Mouse (Mus musculus) spleen, adult 18-20 months (tissue): ENCODE results near the gene Nfatc2.

Source experiments
- DNase-seq, 2 experiments: peaks; one replicate each; pipeline ENCODE4 v3.0.0; 2022; ENCODE audit warnings: mixed read lengths in 2 of 2

The Nfatc2 gene

GRCm38 (mm10) chr2:168608125-168608564, 6.7 kb upstream of the Nfatc2 start:
- no peak for DNase-seq

DNA sequence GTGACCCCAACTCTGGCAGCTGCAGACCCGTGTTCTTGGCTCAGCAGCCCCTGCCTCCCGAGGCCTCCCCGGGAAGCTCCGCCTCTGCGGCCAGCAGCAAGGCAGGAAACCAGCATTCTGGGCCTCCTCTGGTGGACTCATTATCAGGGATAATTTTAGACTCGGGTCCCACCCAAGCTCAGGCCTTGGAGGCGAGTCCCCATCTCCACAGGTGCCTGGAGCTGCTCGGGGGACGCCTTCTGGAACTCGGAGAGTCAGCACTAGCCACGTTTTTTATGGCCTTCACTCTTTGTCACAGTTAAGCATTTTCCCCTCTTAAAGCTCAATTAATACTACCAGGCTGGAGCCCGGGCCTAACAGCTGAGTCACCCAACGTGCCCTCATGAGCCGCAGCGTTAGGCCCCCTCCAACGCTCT, 3.2 kb upstream of the Nfatc2 start:
- DNase-seq: no peak

DNA sequence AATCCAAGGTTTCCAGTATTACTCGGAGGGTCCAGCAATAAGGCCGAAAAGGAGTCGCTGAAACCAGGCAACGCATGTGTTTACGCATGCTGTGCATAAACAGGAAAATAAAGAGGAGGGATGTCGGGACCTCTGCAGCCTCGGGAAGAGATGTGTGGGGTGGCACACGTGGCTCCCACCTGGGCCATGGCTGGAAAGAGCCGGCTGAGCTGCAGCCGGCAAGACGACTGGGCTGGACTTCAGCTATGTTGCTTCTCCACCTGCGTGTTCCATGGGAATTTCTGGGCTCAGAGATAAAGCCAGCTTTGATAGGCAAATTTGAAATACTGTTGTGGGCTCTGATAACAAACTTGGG, 907 bp upstream of the Nfatc2 start:
- DNase-seq: no peak

- no peak for DNase-seq
These were observed 537 bp downstream of the Nfatc2 start for GRCm38 (mm10) chr2:168600750-168601490.

DNA sequence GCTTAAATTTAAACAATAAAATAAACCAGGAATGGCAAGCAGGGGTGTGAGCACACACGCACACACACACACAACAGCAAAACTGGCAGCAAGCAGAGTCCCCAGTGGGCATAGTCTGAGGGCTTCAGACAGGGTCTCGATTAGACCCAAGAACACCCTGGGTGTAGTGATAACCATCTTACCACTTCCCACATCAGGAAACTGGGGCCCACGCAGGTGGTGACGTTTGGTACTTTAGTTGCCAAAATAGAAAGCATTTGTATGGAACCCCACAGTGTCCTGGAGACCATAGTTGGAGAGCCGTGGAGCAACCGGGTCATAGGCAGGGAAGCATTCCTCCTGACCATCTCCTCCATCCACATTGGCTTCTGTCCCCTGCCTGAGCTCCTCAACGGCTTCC, 5.8 kb downstream of the Nfatc2 start:
- no peak for DNase-seq

- no peak for DNase-seq
These were observed 7.8 kb downstream of the Nfatc2 start for GRCm38 (mm10) chr2:168593676-168594075.

GRCm38 (mm10) chr2:168593004-168593403, 8.5 kb downstream of the Nfatc2 start:
- no peak for DNase-seq

GRCm38 (mm10) chr2:168591076-168591475, 10.4 kb downstream of the Nfatc2 start:
- no peak for DNase-seq

DNA sequence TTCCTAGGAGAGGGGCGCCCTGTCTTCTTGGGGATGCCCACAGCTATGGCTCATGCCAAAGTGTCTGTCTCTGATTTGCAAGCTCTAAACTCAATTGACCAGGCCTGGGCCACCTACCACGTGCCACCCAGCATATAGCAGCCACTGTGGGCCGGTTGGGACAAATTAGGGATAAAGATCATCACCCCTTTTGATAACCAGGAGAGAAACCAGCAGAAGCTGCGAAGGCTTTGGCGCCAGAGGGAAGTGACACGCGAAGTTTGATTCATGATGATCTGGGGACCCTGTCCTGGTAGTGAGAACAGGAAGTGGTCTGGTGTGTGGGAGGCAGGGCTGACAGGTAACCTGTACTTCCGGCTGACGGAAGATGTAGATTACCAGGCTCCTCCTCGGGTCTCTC, 10.9 kb downstream of the Nfatc2 start:
- DNase-seq: peak; percentile 57

DNA sequence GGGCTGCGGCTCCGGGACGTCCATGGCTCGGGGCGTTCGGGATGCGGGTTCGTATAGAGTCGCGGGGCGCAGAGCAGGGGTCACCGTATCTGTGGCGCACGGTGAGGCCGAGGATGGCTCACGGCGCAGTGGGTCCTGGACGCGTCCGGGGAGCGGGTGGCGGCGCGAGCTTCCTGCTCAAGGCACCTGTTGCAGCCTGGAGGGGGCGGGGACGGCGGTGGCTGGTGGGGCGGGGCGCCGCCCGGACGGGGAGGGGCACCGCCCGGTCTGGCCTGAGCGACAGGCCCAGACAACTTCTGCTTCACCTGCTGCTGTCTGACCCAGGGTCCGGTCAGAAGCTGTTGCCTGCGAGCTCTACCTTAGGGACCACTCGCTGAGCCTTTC, 11.3 kb downstream of the Nfatc2 start:
- DNase-seq: peak; percentile 74 to 84

GRCm38 (mm10) chr2:168589368-168590167, 11.9 kb downstream of the Nfatc2 start:
- peak in 1 of 2 experiments; percentile 37 for DNase-seq

DNA sequence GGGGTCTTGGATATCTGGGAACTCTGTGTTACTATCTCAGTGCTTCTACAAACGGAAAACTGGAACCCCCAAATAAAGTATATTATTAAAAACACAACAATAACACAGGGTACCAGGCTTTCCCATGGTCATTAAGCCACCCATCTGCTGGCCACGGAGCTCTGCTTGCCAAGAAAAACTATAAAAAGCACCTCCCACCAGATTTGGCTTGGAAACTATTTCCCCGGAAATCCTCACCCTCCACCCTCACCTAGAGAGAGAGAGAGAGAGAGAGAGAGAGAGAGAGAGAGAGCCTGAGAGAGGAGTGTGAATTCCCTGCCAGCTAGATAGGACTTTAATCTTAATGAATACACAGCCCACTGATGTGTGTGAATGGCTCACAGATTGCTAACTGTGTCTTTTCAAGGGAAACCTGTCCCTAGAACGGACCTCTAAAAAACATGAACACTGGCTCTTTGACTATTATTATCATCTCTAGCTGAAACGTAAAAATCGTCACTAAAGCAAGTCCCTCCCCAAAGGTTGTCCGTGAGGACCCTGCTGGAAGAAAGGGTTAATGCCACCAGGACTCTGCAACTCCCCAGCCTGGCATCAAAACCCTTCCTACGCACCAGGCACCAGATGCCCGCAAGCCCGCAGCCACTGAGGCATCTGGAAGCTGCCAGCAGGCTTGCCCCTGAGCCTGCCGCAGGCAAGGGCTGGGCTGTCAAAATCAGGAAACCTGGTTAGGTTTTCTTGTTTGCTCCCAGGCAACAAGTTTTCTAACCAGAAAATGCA, 12.7 kb downstream of the Nfatc2 start:
- DNase-seq: no peak

DNA sequence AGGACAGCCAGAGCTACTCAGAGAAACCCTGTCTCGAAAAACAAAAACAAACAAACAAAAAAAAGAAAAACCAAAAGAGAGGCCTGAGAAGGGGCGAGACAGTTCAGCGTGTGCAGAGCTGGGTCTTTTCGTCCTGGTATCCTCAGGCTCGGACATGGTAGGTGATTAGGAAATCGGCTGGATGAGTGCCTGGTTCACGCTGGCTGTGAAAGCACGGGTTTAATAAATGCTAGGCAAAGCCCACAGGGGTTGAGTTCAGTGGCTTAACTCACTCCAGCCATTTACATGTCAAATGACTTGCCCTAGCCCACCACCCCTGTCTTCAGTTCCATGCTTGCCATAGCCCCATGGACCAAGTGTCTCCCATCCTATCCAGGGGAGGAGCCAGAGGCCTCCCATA, 14.3 kb downstream of the Nfatc2 start:
- DNase-seq: no peak

DNA sequence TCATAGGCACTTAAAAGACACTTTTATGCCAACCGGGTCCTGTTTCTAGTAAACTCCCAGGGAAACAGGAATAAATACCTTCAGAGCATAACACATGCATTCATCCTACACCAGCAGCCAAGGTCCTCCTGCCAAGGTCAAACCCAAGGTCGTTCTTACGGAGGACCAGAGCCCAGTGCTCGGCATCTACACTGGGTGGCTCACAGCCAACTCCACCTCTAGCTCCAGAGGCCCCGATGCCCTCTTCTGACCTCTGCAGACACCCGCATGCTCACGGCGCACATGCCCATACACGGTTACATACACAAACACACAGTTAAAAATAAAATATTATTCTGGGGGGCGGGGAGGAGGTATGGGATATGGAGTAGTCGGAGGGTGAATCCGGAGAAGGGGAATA, 14.9 kb downstream of the Nfatc2 start:
- no peak for DNase-seq

GRCm38 (mm10) chr2:168584857-168585256, 16.6 kb downstream of the Nfatc2 start:
- no peak for DNase-seq

DNA sequence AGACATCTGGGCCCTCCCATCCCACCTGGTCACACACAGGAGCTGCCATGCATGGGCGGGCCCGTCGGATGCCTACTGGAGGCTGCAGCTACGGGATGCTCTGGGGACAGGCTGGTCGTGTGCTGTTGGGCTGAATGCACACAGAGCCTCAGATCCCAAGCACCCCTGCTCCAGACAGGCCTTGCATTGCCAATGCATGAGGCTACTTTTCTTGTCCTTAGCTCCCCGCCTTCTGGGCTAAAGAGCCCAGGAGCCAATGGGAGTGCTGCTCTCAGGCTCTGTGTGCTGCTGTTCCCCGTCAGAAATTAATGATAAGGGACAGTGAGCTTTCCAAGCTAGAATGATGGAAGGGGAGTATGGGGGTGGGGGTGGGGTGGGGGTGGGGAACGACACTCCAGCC, 17.0 kb downstream of the Nfatc2 start:
- no peak for DNase-seq

GRCm38 (mm10) chr2:168583084-168583483, 18.4 kb downstream of the Nfatc2 start:
- DNase-seq: peak in 1 of 2 experiments; percentile 30

GRCm38 (mm10) chr2:168581207-168581854, 20.1 kb downstream of the Nfatc2 start:
- no peak for DNase-seq

GRCm38 (mm10) chr2:168580295-168580915, 21.1 kb downstream of the Nfatc2 start:
- DNase-seq: no peak

DNA sequence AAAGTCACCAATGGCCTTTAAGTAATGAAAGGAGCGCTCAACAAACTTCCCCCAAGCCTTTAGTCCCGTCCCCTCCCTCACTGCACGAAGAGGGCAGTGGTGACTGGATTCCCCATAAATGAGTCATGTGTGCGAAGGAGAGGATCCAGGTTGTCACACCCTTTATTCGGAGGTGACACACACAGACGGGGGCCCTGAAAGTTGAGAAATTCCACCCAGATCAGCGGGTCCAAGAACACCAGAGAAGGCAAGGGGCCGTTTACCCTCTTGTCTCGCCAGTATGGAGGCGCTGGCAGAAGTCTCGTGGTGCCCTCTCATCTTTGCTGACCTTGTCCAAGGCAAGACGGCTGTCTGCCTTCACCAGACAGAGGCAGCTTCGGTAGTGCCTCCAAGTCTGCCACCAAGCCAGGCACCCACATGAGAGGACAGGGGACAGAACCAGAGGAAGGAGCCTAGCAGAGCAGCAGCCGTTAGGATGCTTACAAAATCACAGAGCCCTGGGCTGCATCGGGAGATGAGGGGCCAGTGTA, 21.8 kb downstream of the Nfatc2 start:
- DNase-seq: no peak

GRCm38 (mm10) chr2:168579109-168579508, 22.3 kb downstream of the Nfatc2 start:
- DNase-seq: no peak

GRCm38 (mm10) chr2:168578132-168578531, 23.3 kb downstream of the Nfatc2 start:
- no peak for DNase-seq
